Mouse (Mus musculus): ENCODE results near the gene Sept7.
"Not testable (repeated sequence)": the region's sequence is repeated elsewhere in the genome, so short reads cannot be mapped to it uniquely, and the experiment has no call there.

Gene Sept7

DNA sequence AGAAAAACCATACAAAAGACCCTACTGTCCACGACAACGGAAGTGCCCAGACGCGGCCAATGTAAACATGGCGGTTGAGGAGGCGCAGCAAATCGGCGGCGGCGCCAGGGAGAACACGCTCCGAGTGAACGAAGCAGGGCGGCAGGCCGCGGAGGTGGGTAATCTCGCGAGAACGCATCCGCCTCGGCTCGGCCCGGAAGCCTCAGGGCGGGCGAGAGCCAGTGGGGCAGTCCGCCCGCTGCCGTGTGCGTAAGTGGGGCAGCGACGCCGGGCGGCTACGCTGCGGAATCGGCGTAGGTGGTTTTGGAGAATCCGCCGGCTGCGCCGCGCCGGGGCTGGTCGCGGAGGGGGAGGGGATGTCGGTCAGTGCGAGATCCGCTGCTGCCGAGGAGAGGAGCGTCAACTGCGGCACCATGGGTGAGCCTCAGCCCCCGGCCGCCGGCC lies at the start of gene Sept7:
Gene Sept7 (plus strand): TSS at position 157 of the 444 bp plus-strand sequence.
- DNase-seq (ENCODE audit: low spot score in 2 of 2) = peak; percentile 98 to 99

DNA sequence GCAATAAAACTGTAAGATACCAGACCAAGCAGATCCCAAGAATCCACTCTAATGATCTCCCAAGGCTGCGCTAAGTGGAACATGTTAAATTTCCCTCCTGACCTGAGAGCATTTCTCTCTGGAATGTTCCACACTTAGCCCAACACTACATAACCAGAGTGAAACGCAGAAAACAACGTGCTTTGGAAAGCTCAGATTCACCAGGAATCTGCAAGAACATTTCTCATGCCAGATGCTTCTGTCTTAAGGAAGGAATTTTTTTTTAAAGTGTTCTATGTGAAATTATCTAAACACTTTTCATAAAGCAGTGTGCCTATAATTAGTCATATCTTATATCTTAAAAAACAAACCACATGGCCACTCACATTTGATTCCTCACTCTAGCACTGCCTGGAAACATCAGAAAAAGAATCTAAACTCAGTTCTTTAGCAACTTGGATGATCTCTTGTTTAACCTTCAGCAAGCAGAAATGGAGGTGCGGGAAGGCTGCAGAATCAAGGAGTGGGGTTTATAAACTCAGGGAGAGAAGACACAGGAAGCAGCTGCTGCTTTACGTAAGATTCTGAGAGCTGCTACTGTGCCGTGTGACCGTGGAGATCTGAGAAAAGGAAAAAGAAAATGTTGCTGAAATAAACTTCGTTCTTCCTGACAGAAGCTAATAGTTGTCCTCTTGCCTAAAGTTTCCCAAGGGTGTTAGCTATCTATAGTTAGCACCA lies 44.0 kb upstream of the Sept7 start:
- DNase-seq (ENCODE audit: low spot score in 2 of 2) = no peak

DNA sequence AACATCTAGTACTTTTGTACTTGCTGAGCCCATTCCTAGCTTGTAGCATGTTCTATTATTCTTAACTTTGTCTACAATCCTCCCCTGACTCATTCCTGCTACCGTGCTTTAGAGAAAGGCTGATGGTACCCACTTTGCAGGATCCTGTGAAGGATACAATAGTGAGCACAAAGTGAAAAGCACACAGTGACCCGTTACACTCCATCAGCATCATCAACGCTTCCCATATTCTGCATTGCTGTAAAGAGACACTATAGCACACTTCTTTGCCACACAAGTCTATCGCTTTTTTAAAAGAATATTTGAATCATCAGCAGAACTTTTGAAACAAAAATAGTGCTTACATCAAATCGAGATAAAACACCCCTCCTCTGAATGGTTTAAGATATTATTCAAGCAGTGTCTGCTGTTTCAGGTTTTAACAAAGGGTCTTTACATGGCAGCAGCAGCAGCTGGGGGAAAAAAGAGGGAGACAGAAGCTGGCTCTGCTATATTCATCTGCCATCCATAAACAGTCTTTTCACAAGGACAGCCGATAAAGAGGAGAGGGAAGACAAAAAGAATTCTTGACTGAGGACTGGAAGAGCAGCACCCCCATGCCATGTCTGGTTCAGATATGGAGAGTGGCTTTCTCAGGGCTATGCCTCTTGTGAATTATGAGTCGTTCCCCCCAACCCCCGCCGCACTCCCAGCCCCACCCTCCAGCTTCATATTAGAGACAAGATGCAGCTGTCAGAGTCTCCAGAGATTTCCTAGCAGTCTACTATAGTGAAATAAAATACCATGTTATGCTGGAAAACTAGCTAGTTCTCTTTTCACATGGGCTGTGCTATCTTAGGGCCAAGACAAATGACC lies 39.7 kb upstream of the Sept7 start:
- DNase-seq (ENCODE audit: low spot score in 2 of 2) = no peak

DNA sequence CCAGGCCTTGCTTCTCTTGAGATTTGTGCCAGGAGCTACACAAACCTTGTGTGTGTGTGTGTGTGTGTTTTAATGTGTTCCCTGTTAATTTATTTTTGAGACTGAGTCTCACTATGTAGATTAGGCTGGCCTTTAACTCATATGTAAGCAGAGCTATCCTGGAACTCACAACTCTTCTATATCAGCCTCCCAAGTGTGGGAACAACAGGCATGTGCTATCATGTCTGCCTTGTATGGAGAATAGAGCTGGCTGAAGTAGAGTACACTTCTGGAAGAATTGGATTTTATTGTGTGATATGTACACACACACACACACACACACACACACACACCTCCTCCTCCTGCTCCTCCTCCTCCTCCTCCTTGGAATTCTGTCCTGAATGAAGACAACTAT lies 39.1 kb upstream of the Sept7 start:
- no peak for DNase-seq (ENCODE audit: low spot score in 2 of 2)

DNA sequence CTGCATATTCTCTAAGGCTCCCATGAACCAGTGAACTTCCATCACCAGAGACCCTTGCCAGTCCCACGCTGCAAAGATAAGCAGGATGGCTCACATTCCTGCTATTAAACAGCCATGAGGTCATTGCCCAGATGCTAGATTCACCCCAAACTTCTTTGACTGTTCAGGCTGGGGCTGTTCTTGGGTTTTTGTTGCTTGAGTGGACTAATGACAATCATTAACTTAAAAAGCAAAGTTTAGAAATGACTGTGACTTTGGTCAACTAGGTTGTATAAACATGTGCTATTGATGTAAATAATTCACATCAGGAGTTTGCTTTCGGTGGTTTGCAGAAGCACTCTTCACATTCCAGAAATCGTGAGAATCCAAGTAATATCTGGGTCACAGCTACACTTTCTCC lies 36.8 kb upstream of the Sept7 start:
- DNase-seq (ENCODE audit: low spot score in 2 of 2) = no peak

DNA sequence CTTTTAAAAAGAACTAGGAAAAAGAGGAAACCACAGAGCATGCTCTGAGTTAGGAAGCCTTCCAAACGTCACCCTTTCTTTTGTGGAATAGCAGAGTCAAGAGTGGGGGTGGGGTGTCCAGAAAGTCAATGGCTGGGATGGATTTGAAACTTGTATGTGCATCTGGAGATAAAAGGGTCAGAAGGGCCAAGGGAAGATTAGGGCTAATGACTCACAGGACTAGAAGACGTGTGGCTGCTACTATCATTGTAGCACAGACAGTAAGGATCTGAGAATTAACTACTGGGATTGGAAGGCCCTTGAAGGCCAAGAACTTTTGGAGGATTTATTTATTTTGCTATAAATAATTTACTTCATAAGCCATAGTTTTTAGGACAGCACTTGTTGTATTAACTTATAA lies 36.0 kb upstream of the Sept7 start:
- no peak for DNase-seq (ENCODE audit: low spot score in 2 of 2)

DNA sequence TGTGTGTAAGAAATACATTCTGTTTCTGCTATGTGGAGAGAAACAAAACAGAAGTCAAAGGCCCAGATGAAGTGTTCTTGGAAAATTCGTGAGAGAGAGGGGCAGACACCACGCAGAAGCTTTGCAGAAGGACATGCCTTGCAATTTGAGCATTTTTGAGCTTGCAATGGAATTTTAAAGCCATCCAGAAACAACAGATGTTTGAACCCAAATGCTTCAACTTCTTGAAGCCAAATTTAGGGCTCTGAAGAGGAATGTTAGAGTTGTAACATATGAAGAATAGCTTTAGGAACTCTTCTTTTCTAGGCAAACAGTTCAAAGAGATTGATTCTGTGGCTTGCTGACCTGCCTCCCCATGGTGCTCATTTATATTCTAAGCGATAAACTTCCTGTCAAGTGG lies 33.3 kb upstream of the Sept7 start:
- no peak for DNase-seq (ENCODE audit: low spot score in 2 of 2)

DNA sequence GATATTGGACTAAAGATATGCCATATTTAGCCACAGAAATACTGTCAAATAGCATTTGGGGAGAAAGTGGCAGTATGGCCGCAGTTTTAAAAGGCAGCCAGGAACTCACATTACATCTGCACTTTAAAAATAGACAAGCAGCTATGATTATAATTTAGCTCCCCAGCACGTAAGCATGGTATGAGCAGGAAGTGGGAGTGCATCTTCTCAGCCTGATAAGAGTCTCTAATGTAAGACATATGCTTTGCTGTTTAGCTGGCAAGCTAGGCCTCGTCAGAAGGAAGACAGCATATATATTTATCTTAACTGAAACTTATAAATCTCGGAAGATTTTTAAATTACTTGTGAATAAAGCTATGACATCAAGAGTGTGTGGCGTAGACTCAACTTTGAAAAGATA lies 32.4 kb upstream of the Sept7 start:
- DNase-seq (ENCODE audit: low spot score in 2 of 2) = no peak

DNA sequence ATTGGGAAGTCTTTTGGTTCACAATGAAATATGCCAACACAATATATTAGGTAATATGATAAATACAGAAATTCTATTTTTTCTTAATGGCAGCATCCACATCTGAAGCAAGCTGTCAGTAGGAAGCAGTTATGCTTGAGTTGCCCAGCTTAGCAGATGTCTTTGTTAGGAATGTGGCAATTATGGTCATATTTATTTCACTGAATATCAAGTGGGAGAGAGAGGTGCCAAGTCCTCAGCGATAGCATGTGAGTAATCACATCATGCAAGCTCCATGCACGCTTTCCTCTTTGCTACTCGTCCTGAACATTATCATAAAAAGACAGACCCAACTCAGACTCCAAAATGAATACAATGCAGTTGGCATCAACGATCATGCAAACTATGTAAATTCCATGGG lies 27.3 kb upstream of the Sept7 start:
- DNase-seq (ENCODE audit: low spot score in 2 of 2) = no peak

DNA sequence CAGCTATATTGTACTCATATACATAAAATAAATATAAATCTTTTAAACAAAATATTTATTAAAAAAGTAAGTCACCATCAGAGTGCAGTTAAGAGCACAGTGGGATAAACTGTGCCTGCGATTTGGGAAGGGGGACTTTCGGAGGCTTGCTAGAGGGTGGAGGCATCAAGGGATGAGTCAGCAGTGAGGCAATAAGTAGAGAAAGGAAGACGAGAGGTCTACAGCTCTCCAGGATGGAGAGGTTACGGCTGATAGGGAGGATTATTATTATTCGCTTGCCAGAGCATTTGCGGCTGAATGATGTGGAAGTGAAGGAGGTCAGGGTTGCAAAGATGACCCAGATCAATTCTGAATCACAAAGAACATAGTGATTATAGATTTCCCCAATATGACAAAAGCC lies 22.5 kb upstream of the Sept7 start:
- DNase-seq (ENCODE audit: low spot score in 2 of 2) = no peak

DNA sequence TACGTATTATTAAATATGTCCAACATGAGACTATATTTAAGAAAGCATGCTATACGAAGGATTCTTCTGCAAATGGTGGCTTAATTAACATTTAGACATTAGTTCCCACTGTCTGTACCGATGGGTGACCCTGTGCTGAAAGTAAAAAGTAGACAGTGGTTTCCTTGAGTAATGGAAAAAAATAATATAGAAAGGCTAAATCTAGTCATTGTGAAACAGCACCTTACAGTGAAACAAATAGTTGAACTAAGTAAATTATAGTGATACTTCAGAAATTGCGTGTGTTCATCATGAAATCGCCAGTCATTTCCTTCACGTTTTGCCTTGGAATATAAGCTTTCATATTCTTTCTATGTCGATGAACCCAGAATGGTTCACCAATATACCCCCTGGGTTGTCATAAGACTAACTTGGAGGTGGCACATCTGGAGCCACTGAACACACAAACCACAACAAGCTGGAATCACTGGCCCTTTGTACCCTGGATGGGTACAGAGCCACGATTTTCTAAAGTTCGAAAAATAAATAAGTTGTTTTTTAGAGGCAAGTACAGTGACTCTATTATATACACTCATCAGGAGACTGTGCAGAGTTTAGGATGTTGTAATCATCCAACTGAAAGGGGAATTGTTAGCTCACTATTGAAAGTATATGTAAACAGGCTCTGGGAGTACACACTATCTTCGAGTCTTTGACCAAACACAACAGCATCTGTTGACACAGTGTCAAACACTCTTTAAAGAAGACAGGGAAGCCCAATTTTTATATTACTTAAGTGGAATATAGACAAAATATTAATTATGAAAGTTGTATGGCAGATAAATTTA lies 21.8 kb upstream of the Sept7 start:
- no peak for DNase-seq (ENCODE audit: low spot score in 2 of 2)

DNA sequence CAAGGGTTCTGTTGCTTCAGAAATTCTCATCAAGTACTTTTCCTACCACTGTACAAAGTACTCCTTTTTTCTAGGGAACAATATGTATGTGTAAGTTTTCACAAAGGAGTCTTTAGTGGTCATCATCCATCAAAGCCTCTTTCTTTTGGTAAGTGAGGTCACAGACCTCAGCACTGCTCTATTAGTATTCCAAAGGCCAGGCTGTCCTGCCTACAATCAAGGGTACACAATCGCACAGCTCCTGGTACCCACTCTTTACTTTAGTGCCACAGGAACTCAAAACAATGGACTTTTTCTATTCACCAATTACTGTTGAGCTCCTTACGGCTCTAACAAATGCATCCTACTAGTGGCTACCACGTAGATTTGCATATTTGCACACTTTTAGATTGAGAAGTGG lies 11.2 kb upstream of the Sept7 start:
- no peak for DNase-seq (ENCODE audit: low spot score in 2 of 2)

DNA sequence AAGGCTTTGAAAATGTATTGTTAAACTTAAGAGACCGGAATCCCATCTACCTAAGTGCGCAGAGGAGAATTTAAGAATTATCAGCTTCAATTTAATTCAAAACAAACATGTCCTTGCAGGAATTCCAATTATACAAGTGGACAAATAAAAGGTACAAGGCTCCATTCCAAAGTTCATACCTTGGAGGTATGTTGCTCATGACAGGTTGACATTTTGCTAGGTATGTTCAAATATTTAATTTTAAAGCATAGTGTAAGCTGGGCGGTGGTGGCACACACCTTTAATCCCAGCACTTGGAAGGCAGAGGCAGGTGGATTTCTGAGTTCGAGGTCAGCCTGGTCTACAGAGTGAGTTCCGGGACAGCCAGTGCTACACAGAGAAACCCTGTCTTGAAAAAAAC lies 10.5 kb upstream of the Sept7 start:
- not testable (repeated sequence) for DNase-seq (ENCODE audit: low spot score in 2 of 2)

DNA sequence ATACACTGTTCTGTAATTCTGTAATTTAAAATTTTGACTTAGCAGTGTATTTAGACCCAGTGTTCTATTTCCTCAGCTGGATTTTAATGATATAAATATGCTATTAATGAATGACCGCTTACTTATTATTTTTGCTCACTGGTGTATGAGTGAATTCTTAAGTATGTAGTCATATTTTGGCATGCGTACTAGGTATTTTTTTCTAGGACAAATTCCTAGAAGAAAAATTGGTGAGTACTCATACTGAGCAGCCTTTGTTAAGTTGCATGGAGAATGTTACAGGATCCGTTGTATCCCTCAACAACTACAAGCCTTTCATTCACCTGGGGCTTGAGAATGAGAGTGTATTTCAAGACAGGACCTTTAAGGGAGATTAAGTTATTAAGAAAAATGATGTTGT lies 10.0 kb upstream of the Sept7 start:
- DNase-seq (ENCODE audit: low spot score in 2 of 2) = no peak

DNA sequence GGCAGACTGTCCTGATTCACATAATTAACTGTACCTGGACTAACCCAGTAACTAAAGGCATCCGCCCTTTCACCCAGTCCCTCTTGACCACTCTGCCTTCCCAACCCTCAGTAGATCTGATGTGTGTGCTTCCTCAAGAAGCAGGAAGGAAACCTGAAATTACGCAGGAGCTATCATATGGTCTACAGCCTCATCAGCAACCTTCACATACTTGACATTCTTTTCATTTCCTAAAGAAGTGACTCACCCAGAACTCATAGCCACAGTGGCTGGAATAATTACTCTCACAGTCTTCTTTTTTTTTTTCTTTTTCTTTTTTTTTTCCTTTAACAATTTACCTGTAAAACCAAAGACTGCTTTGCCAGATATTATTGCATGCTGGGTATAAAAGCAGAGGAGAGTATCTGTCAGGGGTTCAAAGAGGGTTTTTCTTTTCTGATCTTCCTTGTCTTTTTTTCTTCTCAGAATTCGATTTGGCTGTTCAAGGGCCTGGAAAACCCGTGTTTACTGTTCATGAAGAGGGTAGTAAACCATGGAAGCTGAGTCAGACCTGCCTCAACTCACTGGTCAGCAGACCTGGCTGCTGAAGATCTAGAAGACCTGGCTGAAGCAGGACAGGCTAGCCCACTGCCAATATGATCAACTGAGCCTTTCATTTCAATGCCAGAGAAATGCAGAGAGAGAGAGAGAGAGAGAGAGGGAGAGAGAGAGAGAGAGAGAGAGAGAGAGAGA lies 8.1 kb upstream of the Sept7 start:
- DNase-seq (ENCODE audit: low spot score in 2 of 2) = no peak

DNA sequence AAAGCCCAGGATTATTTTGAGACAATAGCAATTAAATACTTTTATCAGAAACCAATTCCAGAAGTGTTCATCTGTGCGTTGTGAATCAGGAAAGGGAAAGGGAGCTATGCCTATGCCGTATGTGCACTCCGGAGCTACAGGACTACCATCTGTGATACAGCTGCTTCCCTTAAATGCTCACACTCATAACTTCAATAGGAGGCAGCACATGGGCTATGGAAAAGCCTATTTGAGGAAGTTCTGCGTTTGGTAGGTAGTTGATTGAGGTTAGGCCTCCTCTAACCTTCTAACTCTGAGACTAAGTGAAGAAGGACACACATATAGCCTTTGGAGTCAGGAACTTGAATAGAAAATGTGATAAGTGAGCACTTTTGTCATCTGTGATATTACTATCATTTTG lies 7.1 kb upstream of the Sept7 start:
- DNase-seq (ENCODE audit: low spot score in 2 of 2) = no peak

DNA sequence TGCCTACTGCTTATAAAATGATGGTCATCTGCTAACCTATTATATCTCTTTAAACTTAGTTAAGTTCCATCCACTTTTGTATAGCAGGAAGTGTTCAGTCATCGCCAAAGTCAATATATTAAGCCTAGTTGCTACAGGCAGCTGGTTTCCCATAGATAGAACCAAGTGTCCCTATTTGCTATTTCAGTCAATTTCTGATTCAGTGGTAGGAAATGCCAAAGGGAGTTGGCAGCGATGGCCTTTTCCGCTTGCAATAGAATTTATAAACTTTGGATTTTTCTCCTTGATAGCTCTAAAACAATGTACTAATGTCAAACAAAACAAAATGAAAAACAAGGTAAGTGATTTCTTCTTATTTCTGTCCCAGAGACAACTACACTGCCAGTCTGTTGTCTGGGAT lies 5.7 kb upstream of the Sept7 start:
- DNase-seq (ENCODE audit: low spot score in 2 of 2) = no peak

DNA sequence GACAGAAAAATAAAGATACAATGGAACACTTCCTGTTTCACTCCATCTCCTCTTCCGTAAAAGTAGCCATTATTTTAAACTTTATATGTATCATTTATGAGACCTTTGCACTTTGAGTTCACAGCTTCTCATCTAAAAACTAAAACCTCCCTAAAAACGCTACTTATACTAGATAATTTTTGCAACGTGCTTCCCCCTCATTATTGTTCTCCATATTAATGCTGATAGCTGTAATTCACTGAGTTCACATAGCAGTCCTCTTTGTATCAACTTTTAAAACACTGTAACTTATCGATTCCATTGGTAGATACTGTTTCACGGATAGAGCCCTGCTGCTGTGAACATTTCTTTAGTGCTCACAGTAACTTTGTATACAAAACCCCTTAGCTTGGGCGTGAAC lies 1.1 kb upstream of the Sept7 start:
- DNase-seq (ENCODE audit: low spot score in 2 of 2) = no peak

DNA sequence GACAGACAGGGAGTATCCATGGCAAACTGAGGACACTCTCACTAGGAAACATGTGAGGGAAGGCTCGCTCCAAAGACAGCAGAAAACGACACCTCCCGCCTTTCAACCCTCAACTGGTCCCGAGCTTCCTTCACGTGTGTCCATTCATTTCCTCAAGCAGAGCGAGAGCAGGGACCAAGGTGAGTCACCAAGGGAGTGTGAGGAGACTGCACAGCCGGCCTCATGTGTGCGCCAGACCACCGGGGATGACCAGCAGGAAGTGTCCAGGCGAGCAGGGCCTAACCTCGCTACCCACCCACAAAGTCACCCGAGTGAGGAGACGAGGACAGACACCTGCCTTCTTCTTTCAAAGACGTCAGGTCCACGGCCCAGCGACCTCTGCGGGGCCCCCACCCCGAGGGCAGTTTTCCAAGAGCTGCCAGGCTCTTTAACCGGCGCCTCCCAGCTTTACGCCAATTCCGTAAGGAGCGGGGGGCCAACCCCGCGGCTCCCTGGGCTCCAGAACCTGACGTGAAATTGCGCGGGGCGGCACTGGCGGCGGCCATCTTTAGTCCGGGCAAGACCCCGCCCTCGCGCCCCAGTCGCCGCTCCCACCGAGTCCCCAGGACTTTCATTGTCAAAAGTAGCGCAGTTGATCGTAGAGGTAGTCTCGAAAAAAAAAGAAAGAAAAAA lies 492 bp upstream of the Sept7 start:
- DNase-seq (ENCODE audit: low spot score in 2 of 2) = peak; percentile 84 to 93

DNA sequence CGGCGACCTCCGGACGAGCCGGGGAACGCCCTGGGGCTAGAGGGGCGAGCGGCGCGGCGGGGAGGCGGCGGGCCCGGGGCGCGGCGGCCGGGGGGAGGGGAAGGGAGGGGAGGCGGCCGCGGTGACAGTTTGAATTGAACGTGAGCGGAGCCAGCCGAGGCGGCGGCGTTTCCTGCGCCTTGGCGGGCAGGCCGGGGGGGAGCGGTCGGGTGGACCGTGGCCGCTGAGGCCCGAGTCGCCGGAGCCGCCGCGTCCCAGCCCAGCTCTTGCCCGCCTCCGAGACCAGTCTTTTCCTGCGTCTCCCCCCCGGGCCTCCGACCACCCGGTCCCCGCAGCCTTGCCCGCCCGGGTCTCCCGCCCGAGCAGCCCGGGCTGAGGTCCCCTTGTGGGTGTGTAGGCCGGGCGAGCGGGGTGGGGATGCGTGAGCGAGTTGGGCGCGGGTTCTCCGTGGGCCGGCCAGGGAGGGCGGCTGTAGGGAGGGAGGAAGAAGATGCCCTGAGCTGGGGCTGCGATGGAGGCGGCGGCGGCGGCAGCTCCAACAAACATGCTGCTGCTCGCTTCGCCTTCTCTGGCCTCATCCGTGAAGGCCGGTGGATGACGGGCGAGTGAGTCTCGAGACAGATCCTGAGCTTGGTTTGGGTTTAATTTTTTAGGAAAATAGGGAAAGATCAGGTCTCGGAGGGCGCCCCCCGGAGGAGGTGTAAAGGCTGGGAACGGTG lies 679 bp downstream of the Sept7 start:
- DNase-seq (ENCODE audit: low spot score in 2 of 2) = peak; percentile 62 to 85

DNA sequence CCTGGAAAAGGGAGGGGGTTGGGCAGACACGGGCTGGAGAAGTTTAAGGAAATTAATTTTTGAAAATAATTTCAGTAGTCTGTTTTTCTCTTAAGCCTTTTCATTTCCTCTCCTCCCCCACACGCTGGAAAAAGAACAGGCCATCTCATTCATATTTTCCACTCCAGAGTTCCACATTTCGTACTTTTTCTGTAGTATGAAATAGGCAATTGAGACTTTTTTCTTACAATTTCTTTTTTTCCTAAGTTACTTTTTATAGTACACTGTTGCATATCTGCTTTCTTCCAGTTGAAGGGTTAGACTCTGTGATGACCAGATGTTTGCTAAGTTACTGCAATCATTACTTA lies 1.2 kb downstream of the Sept7 start:
- DNase-seq (ENCODE audit: low spot score in 2 of 2) = no peak
